Mouse (Mus musculus): Measurements from ENCODE around the gene Ces3a. TPM values are rescaled to one million over a fixed set of nuclear protein-coding genes. Genes with fewer than 3 reads are reported as not detected.

Gene Ces3a
- polyA plus RNA-seq (2015; fragmentation: Nextera tagmentation; extraction: Ambion mirVana) = 1.4 and 1.5 TPM in 2 replicates

GRCm38 (mm10) chr8:105048371-105048854, at the start of gene Ces3a:
Gene Ces3a (plus strand): TSS chr8:105048601.

GRCm38 (mm10) chr8:105000586-105000985, 47.8 kb upstream of the Ces3a start, which contains the start of gene Ces2h:
Gene Ces2h (plus strand): TSS chr8:105000853.

GRCm38 (mm10) chr8:105083449-105084050, 35.1 kb downstream of the Ces3a start, which contains the start of gene Ces3b:
Gene Ces3b (plus strand): TSS chr8:105083753.

Other genes with a start within 250 kb of the Ces3a start
- gene Ces2b, start 217.0 kb upstream of the Ces3a start, polyA plus RNA-seq (2015; fragmentation: Nextera tagmentation; extraction: Ambion mirVana) = 0.11 and 0.14 TPM in 2 replicates
- 0.14 TPM in 1 of 2 replicates, not detected in the other for gene Ces2c, start 201.5 kb upstream of the Ces3a start, polyA plus RNA-seq (2015; fragmentation: Nextera tagmentation; extraction: Ambion mirVana)
- gene Ces2e, start 122.3 kb upstream of the Ces3a start, polyA plus RNA-seq (2015; fragmentation: Nextera tagmentation; extraction: Ambion mirVana) = 0.99 and 2.2 TPM in 2 replicates
- not detected in 2 replicates for gene Ces2f, start 101.2 kb upstream of the Ces3a start, polyA plus RNA-seq (2015; fragmentation: Nextera tagmentation; extraction: Ambion mirVana)
- 5.8 and 7.3 TPM in 2 replicates for gene Ces2g, start 86.9 kb upstream of the Ces3a start, polyA plus RNA-seq (2015; fragmentation: Nextera tagmentation; extraction: Ambion mirVana)
- not detected in 2 replicates for gene Ces2h, start 47.7 kb upstream of the Ces3a start, polyA plus RNA-seq (2015; fragmentation: Nextera tagmentation; extraction: Ambion mirVana)
- not detected in 2 replicates for gene Ces3b, start 35.2 kb downstream of the Ces3a start, polyA plus RNA-seq (2015; fragmentation: Nextera tagmentation; extraction: Ambion mirVana)
- not detected in 2 replicates for gene Ces4a, start 83.2 kb downstream of the Ces3a start, polyA plus RNA-seq (2015; fragmentation: Nextera tagmentation; extraction: Ambion mirVana)
- gene Cbfb, start 122.1 kb downstream of the Ces3a start, polyA plus RNA-seq (2015; fragmentation: Nextera tagmentation; extraction: Ambion mirVana) = 46.7 and 52.1 TPM in 2 replicates
- gene D230025D16Rik, start 176.5 kb downstream of the Ces3a start, polyA plus RNA-seq (2015; fragmentation: Nextera tagmentation; extraction: Ambion mirVana) = 15.0 and 24.6 TPM in 2 replicates
- 18.4 and 28.4 TPM in 2 replicates for gene B3gnt9, start 206.6 kb downstream of the Ces3a start, polyA plus RNA-seq (2015; fragmentation: Nextera tagmentation; extraction: Ambion mirVana)
- 26.7 and 34.2 TPM in 2 replicates for gene Tradd, start 216.0 kb downstream of the Ces3a start, polyA plus RNA-seq (2015; fragmentation: Nextera tagmentation; extraction: Ambion mirVana)
- 1.5 and 2.9 TPM in 2 replicates for gene Fbxl8, start 216.0 kb downstream of the Ces3a start, polyA plus RNA-seq (2015; fragmentation: Nextera tagmentation; extraction: Ambion mirVana)
- gene Hsf4, start 221.2 kb downstream of the Ces3a start, polyA plus RNA-seq (2015; fragmentation: Nextera tagmentation; extraction: Ambion mirVana) = 0.16 and 0.23 TPM in 2 replicates
- 1.3 and 3.5 TPM in 2 replicates for gene Nol3, start 227.5 kb downstream of the Ces3a start, polyA plus RNA-seq (2015; fragmentation: Nextera tagmentation; extraction: Ambion mirVana)
- gene 4931428F04Rik, start 241.3 kb downstream of the Ces3a start, polyA plus RNA-seq (2015; fragmentation: Nextera tagmentation; extraction: Ambion mirVana) = 4.5 and 7.9 TPM in 2 replicates
- 6.5 and 16.8 TPM in 2 replicates for gene Exoc3l, start 247.5 kb downstream of the Ces3a start, polyA plus RNA-seq (2015; fragmentation: Nextera tagmentation; extraction: Ambion mirVana)
- 37.7 and 47.4 TPM in 2 replicates for gene E2f4, start 249.1 kb downstream of the Ces3a start, polyA plus RNA-seq (2015; fragmentation: Nextera tagmentation; extraction: Ambion mirVana)

Data from adrenal gland, postnatal 0 days (tissue).